Mouse (Mus musculus) gastrocnemius, adult 18-20 months (tissue): ENCODE measurements around the gene Trpd52l3. TPM values are rescaled to one million over a fixed set of nuclear protein-coding genes. Genes with fewer than 3 reads are reported as not detected.

Source experiments
- DNase-seq: peaks from one replicate; pipeline ENCODE4 v3.0.0; 2021; ENCODE audit warnings: low spot score
- total RNA-seq, 2 experiments: library from RNA; stranded (reverse); gene quantifications; 2 replicates each; pipeline ENCODE4 v1.2.3; 2021

Trpd52l3 gene
- total RNA-seq, 2 experiments from 2014 or later = not detected

GRCm38 (mm10) chr19:30029894-30030635 is 26.5 kb downstream of the Trpd52l3 start, which contains the start of gene Uhrf2:
TSS of gene Uhrf2 (plus strand) at chr19:30030513.
- peak; percentile 96 for DNase-seq

GRCm38 (mm10) chr19:30030636-30031467 is 27.3 kb downstream of the Trpd52l3 start:
- DNase-seq = no peak

- no peak for DNase-seq
Observed at GRCm38 (mm10) chr19:30031468-30031931, 27.9 kb downstream of the Trpd52l3 start.

GRCm38 (mm10) chr19:30032206-30032605 is 28.6 kb downstream of the Trpd52l3 start:
- no peak for DNase-seq

- DNase-seq = no peak
Observed at GRCm38 (mm10) chr19:30035361-30035760, 31.8 kb downstream of the Trpd52l3 start.

GRCm38 (mm10) chr19:30043691-30044090 is 40.1 kb downstream of the Trpd52l3 start:
- no peak for DNase-seq

GRCm38 (mm10) chr19:30044630-30045029 is 41.0 kb downstream of the Trpd52l3 start:
- no peak for DNase-seq

- no peak for DNase-seq
Observed at GRCm38 (mm10) chr19:30045857-30046256, 42.3 kb downstream of the Trpd52l3 start.

GRCm38 (mm10) chr19:30050584-30050983 is 47.0 kb downstream of the Trpd52l3 start:
- DNase-seq = no peak

GRCm38 (mm10) chr19:30051479-30051878 is 47.9 kb downstream of the Trpd52l3 start:
- DNase-seq = no peak

- no peak for DNase-seq
Observed at GRCm38 (mm10) chr19:30054218-30054617, 50.6 kb downstream of the Trpd52l3 start.

Other genes starting within 250 kb of the Trpd52l3 start
- 10 to 100 TPM; 11.6 to 13.7 TPM for gene 9930021J03Rik, start 197.8 kb upstream of the Trpd52l3 start, total RNA-seq
- 10 to 100 TPM; 10.0 to 11.6 TPM for gene Ranbp6, start 190.8 kb upstream of the Trpd52l3 start, total RNA-seq
- 1 to 10 TPM; 3.8 to 8.0 TPM for gene Il33, start 78.7 kb upstream of the Trpd52l3 start, total RNA-seq
- gene Uhrf2, start 26.7 kb downstream of the Trpd52l3 start, total RNA-seq = 10 to 100 TPM; 12.9 to 13.1 TPM
- under 1 TPM; 0.14 to 0.17 TPM for gene Gldc, start 171.6 kb downstream of the Trpd52l3 start, total RNA-seq
- gene Mbl2, start 229.2 kb downstream of the Trpd52l3 start, total RNA-seq = under 1 TPM in 1 of 2 experiments, not detected in 1; 0.21 TPM